Mouse (Mus musculus) midbrain, embryonic 16.5 days (tissue): ENCODE measurements around the gene E330017A01Rik. TPM values are rescaled to one million over a fixed set of nuclear protein-coding genes. Genes with fewer than 3 reads are reported as not detected.

Experiments
- ATAC-seq: fragments of 200-750 bp; cut with Nextera tagmentation; 2 replicates; pipeline ENCODE4 v1.8.0; 2017; ENCODE audit warnings: moderate TSS enrichment
- H3K27ac ChIP-seq: fragments of 300-500 bp; sonication (generic); 2 replicates; pipeline ENCODE4 v1.5.1; 2014; ENCODE audit warnings: mild to moderate bottlenecking, low read length, mixed read lengths
- H3K27me3 ChIP-seq: fragments of 300-500 bp; sonication (generic); 2 replicates; pipeline ENCODE4 v1.6.1; 2014; ENCODE audit warnings: low read depth, low read length, mixed read lengths; ENCODE audit not compliant: control insufficient read depth, insufficient read depth
- H3K36me3 ChIP-seq: fragments of 300-500 bp; sonication (generic); 2 replicates; pipeline ENCODE4 v1.6.1; 2014; ENCODE audit warnings: mild to moderate bottlenecking, low read length, moderate library complexity, mixed read lengths; ENCODE audit not compliant: control insufficient read depth, insufficient read depth
- H3K4me1 ChIP-seq: fragments of 300-500 bp; sonication (generic); 2 replicates; pipeline ENCODE4 v1.6.1; 2014; ENCODE audit warnings: mild to moderate bottlenecking, low read length, mixed read lengths; ENCODE audit not compliant: control insufficient read depth, insufficient read depth
- H3K4me2 ChIP-seq: fragments of 300-500 bp; sonication (generic); 2 replicates; pipeline ENCODE4 v1.6.1; 2014; ENCODE audit warnings: mild to moderate bottlenecking, low read length, mixed read lengths
- H3K4me3 ChIP-seq: fragments of 300-500 bp; sonication (generic); 2 replicates; pipeline ENCODE4 v1.5.1; 2014; ENCODE audit warnings: low read depth, mild to moderate bottlenecking, low read length, moderate library complexity, mixed read lengths
- H3K9ac ChIP-seq: fragments of 300-500 bp; sonication (generic); 2 replicates; pipeline ENCODE4 v1.6.1; 2014; ENCODE audit warnings: low read depth, low read length, mixed read lengths
- H3K9me3 ChIP-seq: fragments of 300-500 bp; sonication (generic); replicated peaks from 2 replicates; pipeline ENCODE4 v1.6.1; 2014; ENCODE audit warnings: mild to moderate bottlenecking, low read length, mixed read lengths; ENCODE audit not compliant: control insufficient read depth, poor library complexity, severe bottlenecking
- WGBS: fragments of 180-500 bp; shearing (Covaris S2); extraction: QIAGEN DNeasy Blood & Tissue Kit; methylation state at CpG from one replicate; pipeline ENCODE4 v1.1.7; 2014; 5-methylcytosine and 5-hydroxymethylcytosine counted together
- polyA plus RNA-seq: library from polyadenylated mRNA; unstranded; fragments of >200 nt; fragmentation: Nextera tagmentation; extraction: Ambion mirVana; gene quantifications from 2 replicates; pipeline ENCODE4 v1.2.1, GENCODE M21; 2015

The E330017A01Rik gene
- polyA plus RNA-seq, 1 experiment from 2014 or later = not detected

GRCm38 (mm10) chr16:58623114-58623513 lies 15.4 kb downstream of the E330017A01Rik start:
- H3K27me3 ChIP-seq = no peaks in the 10 kb centered on the region
- no peak overlapping the region for H3K27ac ChIP-seq
- no peak overlapping the region for H3K4me2 ChIP-seq
- no peak overlapping the region for H3K9ac ChIP-seq
- ATAC-seq = no peak
- H3K4me1 ChIP-seq = no peaks in the 10 kb centered on the region
- H3K4me3 ChIP-seq = no peak overlapping the region
- WGBS = 76% methylated on average over 4 of the region's 4 CpGs
- no peaks in the 10 kb centered on the region for H3K9me3 ChIP-seq
- H3K36me3 ChIP-seq = no peaks in the 10 kb centered on the region

GRCm38 (mm10) chr16:58622377-58622776 lies 16.2 kb downstream of the E330017A01Rik start:
- H3K27ac ChIP-seq = no peak overlapping the region
- H3K36me3 ChIP-seq = no peaks in the 10 kb centered on the region
- no peaks in the 10 kb centered on the region for H3K9me3 ChIP-seq
- H3K9ac ChIP-seq = no peak overlapping the region
- H3K4me2 ChIP-seq = no peak overlapping the region
- H3K4me1 ChIP-seq = no peaks in the 10 kb centered on the region
- H3K27me3 ChIP-seq = no peaks in the 10 kb centered on the region
- ATAC-seq = no peak
- no peak overlapping the region for H3K4me3 ChIP-seq
- WGBS = 88% methylated on average over 3 of the region's 3 CpGs

DNA sequence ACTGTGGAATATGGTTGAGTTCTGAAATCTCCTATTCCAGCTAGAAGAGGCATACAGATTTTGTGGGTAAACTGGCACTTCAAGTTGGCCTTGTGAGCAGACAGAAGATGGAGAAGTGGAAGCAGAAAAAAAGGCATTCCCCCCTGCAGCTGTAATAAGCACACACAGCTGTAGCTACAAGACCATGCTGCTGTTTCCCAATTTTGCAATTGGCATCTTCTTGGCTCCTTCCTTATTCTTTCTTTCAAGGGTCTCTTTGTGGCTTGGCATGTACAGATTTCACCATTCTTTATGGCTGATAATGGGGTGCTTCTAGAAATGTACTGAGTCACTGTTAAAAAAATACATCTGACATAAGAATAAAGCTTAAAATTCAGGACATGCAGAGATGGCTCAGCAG lies 21.2 kb downstream of the E330017A01Rik start:
- Histone ChIP-seq H3K36me3 (no peaks in the 10 kb centered on the region), H3K4me1 (no peaks in the 10 kb centered on the region), H3K9me3 (no peaks in the 10 kb centered on the region), H3K4me3 (no peak overlapping the region), H3K27me3 (no peaks in the 10 kb centered on the region), H3K4me2 (no peak overlapping the region), H3K27ac (no peak overlapping the region), H3K9ac (no peak overlapping the region)
- no peak for ATAC-seq

DNA sequence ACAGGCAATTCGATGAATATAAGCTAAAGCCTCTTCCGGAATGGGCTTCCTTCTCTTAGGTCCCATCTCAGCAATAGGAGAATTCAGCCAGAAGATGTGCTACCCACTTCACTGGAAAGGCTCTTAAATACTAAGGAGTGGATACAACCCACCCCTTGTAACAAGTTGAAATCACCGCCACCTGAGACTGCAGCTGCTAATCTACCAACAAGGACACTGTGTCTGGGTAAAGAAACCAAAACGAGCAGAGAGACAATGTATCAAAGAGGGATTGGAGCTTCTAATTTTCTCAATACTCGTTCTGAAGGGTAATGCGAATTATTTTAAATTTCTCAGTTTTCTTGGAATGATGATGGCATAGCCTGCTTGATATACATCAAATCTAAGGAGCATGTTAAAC lies 21.7 kb downstream of the E330017A01Rik start, which contains the start of gene Gm813:
TSS of gene Gm813 (minus strand) at position 101 of the 400 bp plus-strand sequence.
- 91% methylated on average over 6 of the region's 6 CpGs for WGBS
- Histone ChIP-seq H3K27ac (no peak within 1 kb of the TSS), H3K4me3 (no peak within 1 kb of the TSS), H3K9me3 (no peaks in the 10 kb centered on the region), H3K9ac (no peak within 1 kb of the TSS), H3K4me1 (no peaks in the 10 kb centered on the region), H3K4me2 (no peak within 1 kb of the TSS), H3K27me3 (no peaks in the 10 kb centered on the region), H3K36me3 (no peaks in the 10 kb centered on the region)
- ATAC-seq = no peak

DNA sequence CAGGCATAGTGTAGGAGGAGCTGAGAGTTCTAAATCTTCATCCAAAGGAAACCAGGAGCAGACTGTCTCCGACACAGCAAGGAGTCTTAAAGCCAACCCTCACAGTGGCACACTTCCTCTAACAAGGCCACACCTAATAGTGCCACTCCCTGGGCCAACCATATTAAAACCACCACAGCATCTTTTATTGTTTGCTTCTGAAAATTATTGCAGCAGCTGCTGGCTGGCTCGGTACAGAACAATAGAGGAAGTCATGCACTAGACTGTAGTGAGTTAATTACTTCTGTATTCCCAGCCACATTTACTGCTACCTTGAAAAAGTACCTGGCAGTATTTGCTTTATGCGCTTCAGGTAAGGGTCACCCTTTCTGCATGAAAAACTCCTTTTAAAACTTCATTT lies 25.6 kb downstream of the E330017A01Rik start:
- no peak for ATAC-seq
- H3K4me3 ChIP-seq = no peak overlapping the region
- H3K36me3 ChIP-seq = no peaks in the 10 kb centered on the region
- 81% methylated on average over 3 of the region's 3 CpGs for WGBS
- H3K4me1 ChIP-seq = no peaks in the 10 kb centered on the region
- H3K9me3 ChIP-seq = no peaks in the 10 kb centered on the region
- H3K27me3 ChIP-seq = no peaks in the 10 kb centered on the region
- no peak overlapping the region for H3K27ac ChIP-seq
- no peak overlapping the region for H3K9ac ChIP-seq
- H3K4me2 ChIP-seq = no peak overlapping the region

GRCm38 (mm10) chr16:58607101-58607500 lies 31.4 kb downstream of the E330017A01Rik start:
- Histone ChIP-seq H3K36me3 (no peaks in the 10 kb centered on the region), H3K4me1 (no peaks in the 10 kb centered on the region), H3K27me3 (no peaks in the 10 kb centered on the region), H3K4me3 (no peak overlapping the region), H3K4me2 (no peak overlapping the region), H3K9me3 (no peaks in the 10 kb centered on the region), H3K9ac (no peak overlapping the region), H3K27ac (no peak overlapping the region)
- 69% methylated on average over 5 of the region's 5 CpGs for WGBS
- no peak for ATAC-seq

DNA sequence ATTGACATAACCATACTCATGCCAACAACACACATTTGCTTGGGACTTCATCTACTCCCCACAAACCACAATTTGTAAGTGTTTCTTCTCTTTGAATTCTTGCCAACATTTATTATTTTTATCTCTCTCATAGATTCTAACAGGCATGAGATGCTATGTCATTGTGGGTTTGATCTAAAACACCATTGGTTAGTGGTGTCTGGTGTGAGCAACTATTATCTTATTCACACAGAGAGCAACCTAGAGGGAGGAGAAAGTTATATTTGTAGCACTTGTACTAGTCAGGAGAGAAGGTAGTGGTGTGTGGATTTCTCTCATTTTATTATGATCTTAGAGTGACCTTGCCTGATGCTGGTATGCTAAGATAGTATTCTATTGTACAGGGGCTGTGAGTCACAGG lies 33.9 kb downstream of the E330017A01Rik start:
- ATAC-seq = no peak
- H3K27me3 ChIP-seq = no peaks in the 10 kb centered on the region
- no peaks in the 10 kb centered on the region for H3K4me1 ChIP-seq
- no peaks in the 10 kb centered on the region for H3K36me3 ChIP-seq
- H3K27ac ChIP-seq = no peak overlapping the region
- H3K9ac ChIP-seq = no peak overlapping the region
- no peak overlapping the region for H3K4me3 ChIP-seq
- H3K9me3 ChIP-seq = no peaks in the 10 kb centered on the region
- H3K4me2 ChIP-seq = no peak overlapping the region

GRCm38 (mm10) chr16:58603831-58604230 lies 34.7 kb downstream of the E330017A01Rik start:
- 95% methylated on average over 2 of the region's 2 CpGs for WGBS
- H3K9ac ChIP-seq = no peak overlapping the region
- no peak overlapping the region for H3K4me2 ChIP-seq
- no peak overlapping the region for H3K4me3 ChIP-seq
- no peak overlapping the region for H3K27ac ChIP-seq
- H3K27me3 ChIP-seq = no peaks in the 10 kb centered on the region
- no peaks in the 10 kb centered on the region for H3K9me3 ChIP-seq
- no peaks in the 10 kb centered on the region for H3K36me3 ChIP-seq
- no peaks in the 10 kb centered on the region for H3K4me1 ChIP-seq
- ATAC-seq = no peak

- 90% methylated on average over 6 of the region's 6 CpGs for whole genome bisulfite sequencing
- no peaks in the 10 kb centered on the region for H3K36me3 ChIP-seq
Observed at GRCm38 (mm10) chr16:58600846-58601245, 37.7 kb downstream of the E330017A01Rik start.

GRCm38 (mm10) chr16:58591299-58591698 lies 47.2 kb downstream of the E330017A01Rik start:
- no peak overlapping the region for H3K27ac ChIP-seq
- H3K4me2 ChIP-seq = no peak overlapping the region
- ATAC-seq = no peak
- 79% methylated on average over 3 of the region's 3 CpGs for WGBS
- H3K9me3 ChIP-seq = no peaks in the 10 kb centered on the region
- H3K27me3 ChIP-seq = no peaks in the 10 kb centered on the region
- H3K4me3 ChIP-seq = no peak overlapping the region
- H3K4me1 ChIP-seq = no peaks in the 10 kb centered on the region
- H3K9ac ChIP-seq = no peak overlapping the region
- H3K36me3 ChIP-seq = no peaks in the 10 kb centered on the region

More at GRCm38 (mm10) chr16:58600846-58601245, 37.7 kb downstream of the E330017A01Rik start:
- Histone ChIP-seq H3K27ac (no peak overlapping the region), H3K4me3 (no peak overlapping the region), H3K27me3 (no peaks in the 10 kb centered on the region), H3K4me2 (no peak overlapping the region), H3K9ac (no peak overlapping the region), H3K4me1 (no peaks in the 10 kb centered on the region), H3K9me3 (no peaks in the 10 kb centered on the region)
- no peak for ATAC-seq
